Mouse (Mus musculus): ENCODE data around the gene Tifa.

Gene Tifa

GRCm38 (mm10) chr3:127871575-127871974 is 82.0 kb downstream of the Tifa start:
- DNase-seq, result peak; percentile 15

- DNase-seq, result no peak
These were observed 84.8 kb downstream of the Tifa start for GRCm38 (mm10) chr3:127874254-127874883.

- no peak for DNase-seq
These were observed 85.5 kb downstream of the Tifa start for GRCm38 (mm10) chr3:127875059-127875458.

GRCm38 (mm10) chr3:127875509-127875908 is 85.9 kb downstream of the Tifa start:
- DNase-seq, result no peak

GRCm38 (mm10) chr3:127879968-127880367 is 90.4 kb downstream of the Tifa start:
- no peak for DNase-seq

GRCm38 (mm10) chr3:127881684-127882083 is 92.1 kb downstream of the Tifa start:
- DNase-seq, result no peak
